Mouse (Mus musculus) bone marrow macrophage, adult 2 months (primary cell): ENCODE measurements around the gene Acer3.

Source experiments
- CTCF ChIP-seq: IDR thresholded peaks from 2 replicates; pipeline ENCODE4 v1.5.1; 2012; ENCODE audit warnings: low read depth, mild to moderate bottlenecking, low read length, moderate library complexity
- POLR2A ChIP-seq: IDR thresholded peaks from 2 replicates; pipeline ENCODE4 v1.6.1; 2012; ENCODE audit warnings: mild to moderate bottlenecking, low read depth, low read length, borderline replicate concordance

GRCm38 (mm10) chr7:98348043-98348442 is 27.0 kb upstream of the Acer3 start:
- TF ChIP-seq CTCF (peak; percentile 86), POLR2A (no peak)
